Comparison of ENCODE assay signal across 7 mouse cellular contexts in genomic region chr1:133182706-133183095, GRCm38 (mm10). TPM values are rescaled to one million over a fixed set of nuclear protein-coding genes. Genes with fewer than 3 reads are reported as not detected.
DNase-seq lines count a peak whose midpoint lies in the region; ATAC-seq lines count a peak whose summit lies in the region.

No protein-coding gene starts in this region.

- ATAC-seq in megakaryocyte, adult 5-6 weeks (ENCODE audit: poor library complexity, severe bottlenecking): no peak
- no peak for ATAC-seq in limb, embryonic 12.5 days (ENCODE audit: insufficient number of reproducible peaks, insufficient read depth, low FRiP score, low TSS enrichment, low read depth)
- ATAC-seq in stomach, embryonic 14.5 days (ENCODE audit: insufficient number of reproducible peaks, insufficient read depth, low FRiP score, low read depth): no peak

- DNase-seq in forebrain, embryonic 10.5 days (ENCODE audit: extremely low spot score, low spot score): peak; percentile 75
- DNase-seq in adrenal gland, postnatal 36 days: no peak
- DNase-seq in left cerebral cortex, postnatal 25 days (ENCODE audit: low spot score in 2 of 2): no peak

- peak overlapping the region; percentile 82 for H3K4me2 ChIP-seq in limb, embryonic 12.5 days
- H3K4me2 ChIP-seq in stomach, embryonic 14.5 days (replicated peaks; ENCODE audit: low read depth, low read length): peak overlapping the region; percentile 65

- H3K4me1 ChIP-seq in megakaryocyte, embryonic 14.5 days: peaks cover 25% of the 10 kb centered on the region
- H3K4me1 ChIP-seq in forebrain, embryonic 10.5 days: peaks cover 75% of the 10 kb centered on the region
- H3K4me1 ChIP-seq in limb, embryonic 12.5 days (replicated peaks): peaks cover 28% of the 10 kb centered on the region
- peaks cover 17% of the 10 kb centered on the region for H3K4me1 ChIP-seq in stomach, embryonic 14.5 days (ENCODE audit: control insufficient read depth, insufficient read depth, low read length)

- H3K9ac ChIP-seq in limb, embryonic 12.5 days (replicated peaks): no peak overlapping the region; the same call in 1 of the 2 replicates
- H3K9ac ChIP-seq in stomach, embryonic 14.5 days (replicated peaks; ENCODE audit: low read depth, low read length): peak overlapping the region; percentile 21; the same call in 1 of the 2 replicates

- no peaks in the 10 kb centered on the region for H3K9me3 ChIP-seq in megakaryocyte, embryonic 14.5 days
- no peaks in the 10 kb centered on the region for H3K9me3 ChIP-seq in forebrain, embryonic 10.5 days
- H3K9me3 ChIP-seq in limb, embryonic 12.5 days: no peaks in the 10 kb centered on the region
- H3K9me3 ChIP-seq in stomach, embryonic 14.5 days (ENCODE audit: control insufficient read depth, low read depth, low read length): no peaks in the 10 kb centered on the region

- peaks cover 72% of the 10 kb centered on the region for H3K27me3 ChIP-seq in megakaryocyte, embryonic 14.5 days (replicated peaks)
- peaks cover 58% of the 10 kb centered on the region for H3K27me3 ChIP-seq in forebrain, embryonic 10.5 days (ENCODE audit: poor library complexity, severe bottlenecking)
- peaks cover 41% of the 10 kb centered on the region for H3K27me3 ChIP-seq in limb, embryonic 12.5 days
- no peaks in the 10 kb centered on the region for H3K27me3 ChIP-seq in stomach, embryonic 14.5 days (ENCODE audit: control insufficient read depth, insufficient read depth, low read length)

- no peaks in the 10 kb centered on the region for H3K36me3 ChIP-seq in megakaryocyte, embryonic 14.5 days (replicated peaks; ENCODE audit: low read length)
- H3K36me3 ChIP-seq in forebrain, embryonic 10.5 days (replicated peaks): peaks cover 5% of the 10 kb centered on the region; the same call in 1 of the 2 replicates
- H3K36me3 ChIP-seq in limb, embryonic 12.5 days: no peaks in the 10 kb centered on the region
- H3K36me3 ChIP-seq in stomach, embryonic 14.5 days (ENCODE audit: control insufficient read depth, insufficient read depth, low read length): no peaks in the 10 kb centered on the region

- peak overlapping the region; percentile 56 for H3K4me3 ChIP-seq in megakaryocyte, embryonic 14.5 days (replicated peaks)
- H3K4me3 ChIP-seq in forebrain, embryonic 10.5 days: peak overlapping the region; percentile 70
- peak overlapping the region; percentile 41 for H3K4me3 ChIP-seq in limb, embryonic 12.5 days (replicated peaks)
- H3K4me3 ChIP-seq in stomach, embryonic 14.5 days (ENCODE audit: low read depth, low read length): peak overlapping the region; percentile 34

- intact Hi-C loops in left cerebral cortex, postnatal 25 days (cut with DNase I): loop anchor here (1.0 kb wide), 1 partner anchor 43 kb away; no protein-coding TSS in a partner anchor

- WGBS in forebrain, embryonic 10.5 days: under 1% methylated on average over 16 of the region's 16 CpGs
- WGBS in limb, embryonic 12.5 days: under 1% methylated on average over 16 of the region's 16 CpGs
- WGBS in stomach, embryonic 14.5 days: 5% methylated on average over 16 of the region's 16 CpGs

- peak overlapping the region; percentile 96 for H3K27ac ChIP-seq in forebrain, embryonic 10.5 days
- 0 out of 2 replicates have a peak overlapping the region, but pooled peaks have one; percentile 51 for H3K27ac ChIP-seq in limb, embryonic 12.5 days
- no peak overlapping the region for H3K27ac ChIP-seq in stomach, embryonic 14.5 days (ENCODE audit: low read length)

RNA-seq across cellular contexts. Expression of gene Plekha6, which starts 18.7 kb away (rescaled TPM):
- 0.57 TPM in 1 of 2 replicates, not detected in the other for polyA plus RNA-seq in megakaryocyte, embryonic 14.5 days (2012; ENCODE audit: insufficient read depth, low replicate concordance)
- total RNA-seq in megakaryocyte, adult 5-6 weeks (2015): 0.11 and 0.21 TPM in 2 replicates
- total RNA-seq in megakaryocyte, adult 5-6 weeks (2017): 0.15 and 0.33 TPM in 2 replicates
- 9.0 and 9.9 TPM in 2 replicates for polyA plus RNA-seq in forebrain, embryonic 10.5 days (2016; fragmentation: Nextera tagmentation; extraction: Ambion mirVana)
- polyA plus RNA-seq in limb, embryonic 12.5 days (2016; fragmentation: Nextera tagmentation; extraction: Ambion mirVana): 1.6 and 2.5 TPM in 2 replicates
- polyA plus RNA-seq in stomach, embryonic 14.5 days (2014; fragmentation: Nextera tagmentation; extraction: Ambion mirVana): 19.8 and 21.7 TPM in 2 replicates
- total RNA-seq in adrenal gland, postnatal 36 days (2021): 10 to 100 TPM; 14.3 to 18.8 TPM
- total RNA-seq in left cerebral cortex, postnatal 25 days (2021): 10 to 100 TPM; 72.2 to 84.2 TPM

RNA-seq across cellular contexts. Expression of gene Ppp1r15b, which starts 51.8 kb away (rescaled TPM):
- 6.7 and 8.7 TPM in 2 replicates for polyA plus RNA-seq in megakaryocyte, embryonic 14.5 days (2012; ENCODE audit: insufficient read depth, low replicate concordance)
- 68.0 and 75.8 TPM in 2 replicates for total RNA-seq in megakaryocyte, adult 5-6 weeks (2015)
- total RNA-seq in megakaryocyte, adult 5-6 weeks (2017): 124 and 135 TPM in 2 replicates
- 59.1 and 59.3 TPM in 2 replicates for polyA plus RNA-seq in forebrain, embryonic 10.5 days (2016; fragmentation: Nextera tagmentation; extraction: Ambion mirVana)
- polyA plus RNA-seq in limb, embryonic 12.5 days (2016; fragmentation: Nextera tagmentation; extraction: Ambion mirVana): 41.9 and 46.9 TPM in 2 replicates
- 43.2 and 45.4 TPM in 2 replicates for polyA plus RNA-seq in stomach, embryonic 14.5 days (2014; fragmentation: Nextera tagmentation; extraction: Ambion mirVana)
- total RNA-seq in adrenal gland, postnatal 36 days (2021): 10 to 100 TPM; 92.4 to 97.3 TPM
- total RNA-seq in left cerebral cortex, postnatal 25 days (2021): 10 to 100 TPM; 43.4 to 45.7 TPM
